Mouse (Mus musculus) embryo, embryonic 10 days (tissue): ENCODE results near the gene Ercc6l.
"Not testable (repeated sequence)": the region's sequence is repeated elsewhere in the genome, so short reads cannot be mapped to it uniquely, and the experiment has no call there.

Source experiments
- DNase-seq: peaks from one replicate; pipeline ENCODE4 v3.0.0-alpha.2; 2015; ENCODE audit warnings: low spot score

Ercc6l gene

GRCm38 (mm10) chrX:102109349-102109748 is 47.5 kb downstream of the Ercc6l start:
- DNase-seq = not testable (repeated sequence)

- not testable (repeated sequence) for DNase-seq
These were observed 53.1 kb downstream of the Ercc6l start for GRCm38 (mm10) chrX:102103830-102104229.

GRCm38 (mm10) chrX:102101886-102102285 is 55.0 kb downstream of the Ercc6l start:
- DNase-seq = no peak

- no peak for DNase-seq
These were observed 62.4 kb downstream of the Ercc6l start for GRCm38 (mm10) chrX:102094381-102094904.
